Comparison of ENCODE assay signal across 14 mouse cellular contexts in genomic region chr10:107954444-107954843, GRCm38 (mm10). TPM values are rescaled to one million over a fixed set of nuclear protein-coding genes. Genes with fewer than 3 reads are reported as not detected.
DNase-seq lines count a peak whose midpoint lies in the region; ATAC-seq lines count a peak whose summit lies in the region.
"Had no signal": no experiment of that assay in that cellular context is flagged by ENCODE, and none has a peak within 500 bp of the region (broad histone marks: within the 10 kb centered on the region; RNA-seq: fewer than 3 reads in every experiment).

No protein-coding gene starts in this region.

- intact Hi-C loops in heart, postnatal 25 days (cut with DNase I): no loop called here
- intact Hi-C loops in left cerebral cortex, postnatal 4 days (cut with DNase I): no loop called here

- ATAC-seq in monocyte, adult 5-6 weeks (replicated peaks; ENCODE audit: insufficient number of reproducible peaks, low FRiP score, low TSS enrichment, poor library complexity, severe bottlenecking): no peak
- ATAC-seq: forebrain, embryonic 14.5 days; hindbrain, embryonic 16.5 days; midbrain, embryonic 16.5 days had no signal

- peak; percentile 92 for DNase-seq in heart, adult 11 months
- DNase-seq in heart, postnatal 25 days (ENCODE audit: low spot score): no peak
- peak; percentile 13 for DNase-seq in left cerebral cortex, postnatal 4 days
- no peak for DNase-seq in left cerebral cortex, adult 8-10 months (ENCODE audit: low spot score in 2 of 2)
- DNase-seq in adipocyte (ENCODE audit: low spot score): peak; percentile 35
- DNase-seq in kidney, postnatal 36 days: peak; percentile 53 to 66
- DNase-seq: gastrocnemius, postnatal 10 days; liver, embryonic 13.5 days; thymus, adult 18-20 months had no signal

RNA-seq across cellular contexts. Expression of gene Otogl, which starts 42.5 kb away (rescaled TPM):
- total RNA-seq in heart, postnatal 25 days (2021): under 1 TPM; 0.03 to 0.05 TPM
- total RNA-seq in left cerebral cortex, postnatal 4 days (2021): under 1 TPM; 0.44 to 0.72 TPM
- under 1 TPM; 0.15 to 0.21 (median 0.17) TPM for total RNA-seq in left cerebral cortex, adult 8-10 months (2022)
- not detected in 3 replicates for total RNA-seq in monocyte, adult 5-6 weeks (2017)
- total RNA-seq: MEL had no signal

Comparison
In these comparisons a context has a peak if more than half of its experiments do, and no peak if none do; other contexts are left out.
1. DNase-seq: peak in heart, adult 11 months (single experiment), left cerebral cortex, postnatal 4 days (single experiment), adipocyte (single experiment) and kidney, postnatal 36 days (2 of 2); none in heart, postnatal 25 days (single experiment) and left cerebral cortex, adult 8-10 months (0 of 2).